Mouse (Mus musculus) erythroblast, embryonic 14.5 days (primary cell): ENCODE results near the gene Ccz1. TPM values are rescaled to one million over a fixed set of nuclear protein-coding genes. Genes with fewer than 3 reads are reported as not detected.
"Not testable (repeated sequence)": the region's sequence is repeated elsewhere in the genome, so short reads cannot be mapped to it uniquely, and the experiment has no call there.

Experiments used
- H3K27me3 ChIP-seq: 2 replicates; pipeline ENCODE4 v1.6.1; 2012; ENCODE audit warnings: inconsistent platforms; ENCODE audit not compliant: control insufficient read depth
- H3K36me3 ChIP-seq: 2 replicates; pipeline ENCODE4 v1.6.1; 2012; ENCODE audit warnings: mild to moderate bottlenecking, inconsistent platforms; ENCODE audit not compliant: control insufficient read depth
- H3K4me1 ChIP-seq: 2 replicates; pipeline ENCODE4 v1.6.1; 2012; ENCODE audit warnings: inconsistent platforms; ENCODE audit not compliant: control insufficient read depth
- H3K4me3 ChIP-seq: replicated peaks from 2 replicates; pipeline ENCODE3; 2012; ENCODE audit warnings: moderate library complexity, mild to moderate bottlenecking, inconsistent platforms
- H3K9me3 ChIP-seq: 2 replicates; pipeline ENCODE4 v1.6.1; 2012; ENCODE audit warnings: low read length, inconsistent platforms, mixed read lengths; ENCODE audit not compliant: control insufficient read depth
- GATA1 ChIP-seq: IDR thresholded peaks from 2 replicates; pipeline ENCODE4 v1.6.1; 2012; ENCODE audit warnings: low read length, inconsistent platforms, mixed read lengths
- TAL1 ChIP-seq: IDR thresholded peaks from 3 replicates; pipeline ENCODE4 v1.6.1; 2012; ENCODE audit warnings: low read length, inconsistent platforms, mixed read lengths
- polyA plus RNA-seq: library from polyadenylated mRNA; stranded (reverse); fragments of >175 nt; gene quantifications from 2 replicates; pipeline ENCODE4 v1.2.3, GENCODE M21; 2012

Gene Ccz1
- polyA plus RNA-seq, 1 experiment: 5.2 TPM

GRCm38 (mm10) chr5:144039886-144040285 is 25.2 kb upstream of the Ccz1 start:
- 0 out of 2 replicates have a peak, but pooled peaks cover 7% of the 10 kb centered on the region for H3K9me3 ChIP-seq
- TF ChIP-seq GATA1 (no peak), TAL1 (no peak)
- H3K36me3 ChIP-seq: no peaks in the 10 kb centered on the region
- H3K4me3 ChIP-seq: no peak overlapping the region
- peaks cover 8% of the 10 kb centered on the region for H3K4me1 ChIP-seq
- no peaks in the 10 kb centered on the region for H3K27me3 ChIP-seq

GRCm38 (mm10) chr5:144039156-144039675 is 24.5 kb upstream of the Ccz1 start:
- peaks cover 8% of the 10 kb centered on the region for H3K4me1 ChIP-seq
- H3K4me3 ChIP-seq: no peak overlapping the region
- no peaks in the 10 kb centered on the region for H3K27me3 ChIP-seq
- H3K36me3 ChIP-seq: no peaks in the 10 kb centered on the region
- TF ChIP-seq TAL1 (no peak), GATA1 (no peak)
- 0 out of 2 replicates have a peak, but pooled peaks cover 7% of the 10 kb centered on the region for H3K9me3 ChIP-seq

DNA sequence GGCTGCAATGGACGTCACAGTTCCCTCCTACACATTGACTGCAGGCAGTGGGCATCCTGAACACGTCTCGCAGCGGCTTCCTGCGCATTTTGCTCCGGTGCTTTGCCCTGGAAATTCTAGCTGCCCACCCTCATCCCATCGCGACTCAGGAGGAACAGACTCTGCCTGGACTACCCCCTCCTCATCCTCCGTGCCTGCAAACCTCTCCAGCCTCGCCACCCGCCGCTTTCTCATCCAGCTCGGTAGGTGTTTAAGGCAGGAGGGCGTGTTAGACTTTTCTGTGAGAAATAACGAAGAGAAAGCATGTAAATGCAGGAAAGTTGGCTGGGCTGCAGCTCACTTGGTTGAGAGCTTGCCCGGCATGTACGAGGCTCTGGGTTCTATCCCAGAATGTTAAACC is 22.3 kb upstream of the Ccz1 start:
- H3K9me3 ChIP-seq: peaks cover 9% of the 10 kb centered on the region; the same call in 1 of the 2 replicates
- no peaks in the 10 kb centered on the region for H3K27me3 ChIP-seq
- H3K4me1 ChIP-seq: peaks cover 8% of the 10 kb centered on the region
- no peak for TF ChIP-seq GATA1
- no peaks in the 10 kb centered on the region for H3K36me3 ChIP-seq
- H3K4me3 ChIP-seq: no peak overlapping the region

GRCm38 (mm10) chr5:144034567-144034966 is 19.9 kb upstream of the Ccz1 start:
- peaks cover 9% of the 10 kb centered on the region for H3K4me1 ChIP-seq
- H3K36me3 ChIP-seq: no peaks in the 10 kb centered on the region
- no peak overlapping the region for H3K4me3 ChIP-seq
- no peaks in the 10 kb centered on the region for H3K27me3 ChIP-seq
- TF ChIP-seq TAL1: no peak
- no peak for TF ChIP-seq GATA1
- peaks cover 5% of the 10 kb centered on the region; the same call in 1 of the 2 replicates for H3K9me3 ChIP-seq

GRCm38 (mm10) chr5:144032491-144032890 is 17.8 kb upstream of the Ccz1 start:
- peaks cover 2% of the 10 kb centered on the region; the same call in 1 of the 2 replicates for H3K9me3 ChIP-seq
- no peaks in the 10 kb centered on the region for H3K27me3 ChIP-seq
- TF ChIP-seq TAL1 (no peak), GATA1 (no peak)
- no peaks in the 10 kb centered on the region for H3K36me3 ChIP-seq
- H3K4me3 ChIP-seq: no peak overlapping the region
- H3K4me1 ChIP-seq: peaks cover 2% of the 10 kb centered on the region; the same call in 1 of the 2 replicates

- Histone ChIP-seq H3K9me3 (no peaks in the 10 kb centered on the region), H3K27me3 (peaks cover 10% of the 10 kb centered on the region), H3K4me3 (no peak within 1 kb of the TSS), H3K4me1 (peaks cover 2% of the 10 kb centered on the region; the same call in 1 of the 2 replicates), H3K36me3 (no peaks in the 10 kb centered on the region)
- TF ChIP-seq GATA1 (no peak), TAL1 (no peak)
Observed at GRCm38 (mm10) chr5:144026620-144027263, 12.1 kb upstream of the Ccz1 start, which contains the start of gene Ocm. TSS of gene Ocm (minus strand) at chr5:144026670.

DNA sequence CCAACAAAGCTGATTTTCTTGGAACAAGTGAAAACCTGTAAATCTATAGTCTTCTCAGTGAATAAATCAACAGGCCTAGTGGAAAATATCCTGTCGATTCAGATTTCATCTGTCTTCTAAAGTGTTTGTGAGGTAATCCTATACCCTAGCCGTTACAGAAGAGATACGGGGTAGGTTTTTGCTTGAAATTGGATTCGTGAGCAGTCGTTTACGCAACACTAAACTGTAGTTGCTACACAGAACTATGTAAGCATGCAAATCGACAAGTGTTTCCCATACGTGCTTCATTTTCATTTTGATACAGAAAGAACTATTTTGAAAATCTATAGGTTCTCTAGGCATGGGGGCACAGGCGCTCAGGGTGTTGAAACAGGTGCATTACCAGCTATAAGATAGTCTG is 1.2 kb upstream of the Ccz1 start:
- H3K4me1 ChIP-seq: peaks cover 27% of the 10 kb centered on the region

DNA sequence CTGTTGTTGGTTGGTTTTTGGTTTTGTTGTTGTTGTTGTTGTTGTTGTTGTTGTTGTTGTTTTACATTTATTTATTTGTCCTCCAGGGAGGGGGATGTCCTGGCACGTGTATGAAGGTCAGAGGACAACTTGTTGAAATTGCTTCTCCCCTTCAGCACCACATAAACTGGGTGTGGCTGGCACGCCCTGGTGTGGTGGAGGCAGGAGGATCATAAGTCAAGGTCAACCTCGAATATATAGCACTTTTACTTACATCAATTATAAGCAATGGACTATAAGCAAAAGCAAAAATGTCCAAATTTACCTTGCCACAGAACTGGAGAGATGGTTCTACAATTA is 604 bp upstream of the Ccz1 start:
- Histone ChIP-seq H3K36me3 (peaks cover 26% of the 10 kb centered on the region), H3K9me3 (no peaks in the 10 kb centered on the region), H3K27me3 (no peaks in the 10 kb centered on the region), H3K4me3 (peak overlapping the region; percentile 77), H3K4me1 (peaks cover 27% of the 10 kb centered on the region)
- TF ChIP-seq GATA1 (no peak), TAL1 (no peak)

More for the DNA sequence above, 1.2 kb upstream of the Ccz1 start:
- no peaks in the 10 kb centered on the region for H3K9me3 ChIP-seq
- H3K27me3 ChIP-seq: no peaks in the 10 kb centered on the region
- TF ChIP-seq GATA1 (no peak), TAL1 (no peak)
- H3K36me3 ChIP-seq: peaks cover 21% of the 10 kb centered on the region
- no peak overlapping the region for H3K4me3 ChIP-seq

DNA sequence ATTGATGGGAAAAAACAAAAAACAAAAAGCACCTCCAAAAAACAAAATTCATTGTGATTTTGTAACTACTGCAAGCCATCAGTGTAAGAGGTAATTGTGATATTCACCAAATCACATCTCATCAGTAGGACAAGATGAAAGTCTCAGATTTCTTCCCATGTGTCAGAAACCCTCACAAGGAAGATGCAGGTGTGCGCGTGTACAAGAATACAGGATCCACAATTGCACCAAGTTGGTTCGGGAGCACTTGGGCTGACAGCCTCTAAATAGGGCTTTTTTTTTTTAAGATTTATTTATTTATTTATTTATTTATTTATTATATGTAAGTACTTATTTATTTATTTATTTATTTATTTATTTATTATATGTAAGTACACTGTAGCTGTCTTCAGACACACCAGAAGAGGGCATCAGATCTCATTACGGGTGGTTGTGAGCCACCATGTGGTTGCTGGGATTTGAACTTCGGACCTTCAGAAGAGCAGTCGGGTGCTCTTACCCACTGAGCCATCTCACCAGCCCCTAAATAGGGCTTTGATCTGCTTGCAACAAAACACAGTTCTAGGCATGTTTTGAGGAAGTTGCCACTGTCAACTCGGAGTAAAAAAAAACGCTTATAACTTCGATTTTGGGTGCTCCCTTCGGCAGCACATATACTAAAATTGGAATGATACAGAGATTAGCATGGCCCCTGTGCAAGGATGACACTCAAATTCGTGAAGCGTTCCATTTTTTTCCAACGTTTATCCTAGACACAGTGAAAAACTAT is 1.1 kb downstream of the Ccz1 start:
- peaks cover 27% of the 10 kb centered on the region for H3K4me1 ChIP-seq
- peaks cover 42% of the 10 kb centered on the region for H3K36me3 ChIP-seq
- not testable (repeated sequence) for H3K27me3 ChIP-seq, H3K9me3 ChIP-seq
- H3K4me3 ChIP-seq: peak overlapping the region; percentile 77
